Mouse (Mus musculus) G1E (cell line): ENCODE data around the gene Cib3.

Experiments used
- GATA1 ChIP-seq: IDR thresholded peaks from 2 replicates; pipeline ENCODE4 v1.6.1; 2012; ENCODE audit warnings: borderline replicate concordance, low read length, inconsistent platforms, mixed read lengths
- GATA2 ChIP-seq: IDR thresholded peaks from 2 replicates; pipeline ENCODE4 v1.6.1; 2012; ENCODE audit warnings: low read depth, low read length, inconsistent platforms, borderline replicate concordance

DNA sequence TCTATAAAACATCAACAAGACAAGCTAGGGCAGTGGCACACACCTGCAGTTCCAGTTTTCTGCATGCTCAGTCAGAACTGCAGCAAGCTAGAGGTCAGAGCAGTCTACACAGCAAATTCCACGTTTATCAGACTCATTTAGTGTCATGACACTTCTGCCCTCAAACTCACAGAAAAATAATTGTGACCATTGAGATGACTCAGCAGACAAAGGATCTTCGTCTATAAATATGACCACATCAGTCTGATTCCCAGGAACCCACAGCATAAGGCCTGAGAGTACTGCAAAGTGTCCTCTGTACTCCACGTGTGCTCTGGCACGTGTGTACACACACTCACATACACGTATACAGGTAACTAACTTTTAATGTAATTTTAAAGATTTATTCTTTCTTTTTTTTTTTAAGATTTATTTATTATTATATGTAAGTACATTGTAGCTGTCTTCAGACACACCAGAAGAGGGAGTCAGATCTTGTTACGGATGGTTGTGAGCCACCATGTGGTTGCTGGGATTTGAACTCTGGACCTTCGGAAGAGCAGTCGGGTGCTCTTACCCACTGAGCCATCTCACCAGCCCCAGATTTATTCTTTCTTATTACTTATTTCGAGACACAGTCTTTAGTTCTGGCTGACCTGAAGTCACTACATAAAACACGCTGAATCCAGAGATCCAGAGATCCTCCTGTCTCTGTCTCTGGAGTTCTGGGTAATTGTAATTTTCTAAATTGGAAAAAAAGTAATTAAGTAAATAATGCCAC lies 6.3 kb upstream of the Cib3 start:
- no peak for TF ChIP-seq GATA2
- no peak for TF ChIP-seq GATA1
